Mouse (Mus musculus) adrenal gland, adult 8-10 months (tissue): ENCODE data around the gene Klhl9. TPM values are rescaled to one million over a fixed set of nuclear protein-coding genes. Genes with fewer than 3 reads are reported as not detected.
"Not testable (repeated sequence)": the region's sequence is repeated elsewhere in the genome, so short reads cannot be mapped to it uniquely, and the experiment has no call there.

ENCODE experiments used
- DNase-seq: peaks from one replicate; pipeline ENCODE4 v3.0.0; 2022
- total RNA-seq, 4 experiments: library from RNA; stranded (reverse); gene quantifications; 2 replicates each; pipeline ENCODE4 v1.2.4; 2022

Klhl9 gene
- total RNA-seq: 100 to 1,000 TPM in 1 of 4 experiments, 10 to 100 TPM in 3; 76.7 to 100 (median 91.0) TPM

GRCm38 (mm10) chr4:88721791-88722721, at the start of gene Klhl9, which contains the start of gene Gm26566:
Gene Klhl9, minus strand, starts transcription at chr4:88722465.
Gene Gm26566, plus strand, starts transcription at chr4:88721805.
- peak; percentile 87 for DNase-seq

- DNase-seq: peak; percentile 68
These were observed 41.2 kb upstream of the Klhl9 start for GRCm38 (mm10) chr4:88763384-88764018.

- not testable (repeated sequence) for DNase-seq
These were observed 40.1 kb upstream of the Klhl9 start for GRCm38 (mm10) chr4:88762341-88762740.

- peak; percentile 69 for DNase-seq
These were observed 39.5 kb upstream of the Klhl9 start for GRCm38 (mm10) chr4:88761776-88762175.

DNA sequence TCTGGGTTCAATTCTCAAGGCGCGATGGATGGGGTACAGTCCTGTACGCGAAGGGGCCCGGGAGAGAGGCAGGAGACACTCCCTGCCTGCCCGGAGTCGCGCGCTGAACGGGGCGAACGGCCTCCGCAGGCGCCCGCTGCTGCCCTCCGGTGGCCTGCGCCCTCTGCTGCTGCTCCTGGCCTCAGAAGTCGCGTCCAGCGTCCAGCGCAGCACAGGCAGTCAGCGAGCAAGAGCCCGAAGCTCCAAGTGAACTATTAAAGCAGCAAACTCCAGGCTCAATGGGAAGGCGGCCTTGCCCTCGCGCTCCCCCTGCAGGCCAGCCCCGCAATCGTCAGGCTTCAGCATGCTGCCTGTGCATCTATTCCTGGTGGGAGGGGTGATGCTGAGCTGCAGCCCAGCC, 38.2 kb upstream of the Klhl9 start:
- peak; percentile 78 for DNase-seq

DNA sequence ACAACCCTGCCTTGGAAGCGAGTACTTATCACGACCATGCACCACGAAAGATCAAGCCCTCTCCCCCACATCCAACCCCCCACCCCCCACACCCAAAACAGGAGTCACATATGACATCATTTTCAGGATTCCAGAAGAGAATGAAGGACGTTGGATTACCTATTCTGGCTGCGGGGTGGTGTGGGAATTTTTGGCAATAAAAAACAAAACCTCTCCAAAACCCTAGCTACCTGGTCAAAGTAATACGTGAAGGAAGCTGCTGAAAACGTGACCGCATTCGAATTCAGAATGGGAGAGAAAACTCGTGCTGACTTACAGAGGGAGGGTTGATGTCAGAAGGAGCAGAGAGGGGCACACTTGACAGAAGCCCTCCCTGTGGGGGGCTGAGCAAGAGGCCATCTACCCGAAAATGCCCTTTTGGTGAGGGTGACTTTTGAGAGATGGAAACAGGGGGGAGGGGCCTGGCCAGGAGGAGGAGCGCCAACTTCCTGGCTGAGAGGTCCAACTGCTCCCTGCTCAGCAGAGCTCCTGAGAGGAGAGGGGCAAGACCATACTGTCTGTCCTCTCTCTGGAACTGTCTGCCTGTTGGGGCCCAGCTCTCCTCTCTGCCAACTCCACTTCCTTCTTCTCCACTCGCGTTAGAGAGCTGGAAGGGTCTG, 37.5 kb upstream of the Klhl9 start, which contains the start of gene Gm13283:
Gene Gm13283 (plus strand): TSS at position 510 of the 659 bp plus-strand sequence.
- not testable (repeated sequence) for DNase-seq

DNA sequence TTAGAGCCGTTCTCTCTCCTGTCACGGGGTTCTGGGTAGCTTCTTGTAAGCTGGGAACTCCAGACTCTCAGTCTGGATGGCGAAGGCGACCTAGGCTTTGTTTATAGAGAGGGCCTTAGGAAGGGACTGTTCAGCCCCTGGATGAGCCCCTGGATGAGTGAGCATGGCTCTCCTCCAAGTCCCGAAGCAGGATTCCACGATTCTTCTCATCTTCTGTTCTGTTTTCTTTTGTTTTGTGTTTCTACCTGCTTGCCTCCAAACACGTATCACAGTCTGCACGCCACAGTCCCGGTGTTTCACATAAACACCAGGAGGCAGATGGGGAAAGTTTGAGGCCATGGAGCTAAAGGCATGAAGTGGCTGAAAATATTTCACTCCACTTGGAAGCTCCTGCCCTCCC, 36.5 kb upstream of the Klhl9 start:
- not testable (repeated sequence) for DNase-seq

DNA sequence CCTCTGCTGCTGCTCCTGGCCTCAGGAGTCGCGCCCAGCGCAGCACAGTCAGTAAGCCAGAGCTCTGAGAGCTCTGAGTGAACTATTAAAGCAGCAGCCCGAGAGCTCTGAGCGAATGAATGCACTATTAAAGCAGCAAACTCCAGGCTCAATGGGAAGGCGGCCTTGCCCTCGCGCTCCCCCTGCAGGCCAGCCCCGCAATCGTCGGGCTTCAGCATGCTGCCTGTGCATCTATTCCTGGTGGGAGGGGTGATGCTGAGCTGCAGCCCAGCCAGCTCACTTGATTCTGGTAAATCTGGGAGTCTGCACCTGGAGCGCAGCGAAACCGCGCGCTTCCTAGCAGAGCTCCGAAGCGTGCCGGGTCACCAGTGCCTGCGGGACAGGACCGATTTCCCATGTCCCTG, 35.4 kb upstream of the Klhl9 start:
- peak; percentile 89 for DNase-seq

- DNase-seq: not testable (repeated sequence)
These were observed 34.6 kb upstream of the Klhl9 start for GRCm38 (mm10) chr4:88756581-88757513.

GRCm38 (mm10) chr4:88754818-88755340, 32.6 kb upstream of the Klhl9 start, which contains the start of gene Gm13271:
Gene Gm13271, plus strand, starts transcription at chr4:88754868.
- peak; percentile 75 for DNase-seq

- DNase-seq: no peak
These were observed 27.7 kb upstream of the Klhl9 start for GRCm38 (mm10) chr4:88749926-88750325.

DNA sequence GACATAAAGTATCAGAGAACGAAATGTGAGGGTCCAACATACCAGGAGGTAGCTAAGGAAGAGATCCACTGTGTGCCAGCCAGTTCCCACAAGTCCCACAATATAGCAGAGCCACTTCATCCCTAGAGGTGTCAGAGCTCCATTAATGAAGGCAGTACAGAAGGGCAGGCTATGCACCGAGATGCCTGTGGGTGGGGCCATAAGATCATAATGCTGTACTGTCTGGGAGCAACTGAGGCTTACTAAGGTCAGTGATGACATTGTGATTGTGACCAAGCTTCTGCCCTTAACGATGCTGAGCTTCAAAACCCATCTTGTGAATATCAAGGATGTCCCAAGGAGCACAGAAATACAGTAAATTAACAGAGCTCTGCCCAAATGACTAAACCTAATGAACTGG, 21.9 kb upstream of the Klhl9 start:
- no peak for DNase-seq

GRCm38 (mm10) chr4:88742771-88743371, 20.6 kb upstream of the Klhl9 start:
- DNase-seq: no peak

- DNase-seq: no peak
These were observed 19.2 kb upstream of the Klhl9 start for GRCm38 (mm10) chr4:88741426-88741825.

DNA sequence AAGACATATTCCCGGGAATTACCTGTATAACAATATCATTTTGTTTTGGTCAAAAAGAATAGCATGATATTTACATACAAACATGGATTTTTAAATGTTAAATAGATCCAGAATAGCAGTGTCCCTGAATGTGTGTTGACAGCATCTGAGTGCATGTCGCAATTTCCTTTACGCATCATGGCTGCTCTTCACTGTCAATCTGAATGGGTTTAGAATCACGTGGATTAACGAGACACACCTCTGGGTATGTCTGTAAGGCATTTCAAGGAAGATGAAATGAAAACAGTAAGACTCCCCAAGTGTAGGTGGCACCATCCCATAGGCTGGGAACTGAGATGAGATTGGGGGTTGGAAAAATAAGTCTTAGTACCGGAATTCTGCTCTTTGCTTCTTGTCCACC, 16.8 kb upstream of the Klhl9 start:
- DNase-seq: no peak

GRCm38 (mm10) chr4:88738480-88738879, 16.2 kb upstream of the Klhl9 start:
- peak; percentile 38 for DNase-seq

DNA sequence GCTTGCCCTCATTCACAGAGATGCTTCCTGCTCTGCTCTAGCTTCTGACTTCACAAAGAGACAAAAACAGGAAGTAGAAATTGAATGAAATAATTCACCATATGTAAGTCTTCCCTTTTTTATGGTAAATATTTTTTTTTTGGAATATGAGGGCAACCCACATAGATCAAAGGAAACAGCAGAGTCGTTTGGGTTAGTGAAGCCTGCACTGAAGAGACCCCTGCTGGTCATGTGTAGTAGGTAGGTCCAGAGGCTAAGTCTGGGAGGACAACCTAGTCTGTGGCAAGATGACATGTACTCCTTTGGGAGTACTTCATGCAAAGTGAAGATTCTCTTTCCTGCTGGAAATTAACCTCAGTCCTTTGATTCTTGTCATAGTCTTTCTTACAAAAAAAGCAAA, 5.1 kb upstream of the Klhl9 start:
- DNase-seq: no peak

DNA sequence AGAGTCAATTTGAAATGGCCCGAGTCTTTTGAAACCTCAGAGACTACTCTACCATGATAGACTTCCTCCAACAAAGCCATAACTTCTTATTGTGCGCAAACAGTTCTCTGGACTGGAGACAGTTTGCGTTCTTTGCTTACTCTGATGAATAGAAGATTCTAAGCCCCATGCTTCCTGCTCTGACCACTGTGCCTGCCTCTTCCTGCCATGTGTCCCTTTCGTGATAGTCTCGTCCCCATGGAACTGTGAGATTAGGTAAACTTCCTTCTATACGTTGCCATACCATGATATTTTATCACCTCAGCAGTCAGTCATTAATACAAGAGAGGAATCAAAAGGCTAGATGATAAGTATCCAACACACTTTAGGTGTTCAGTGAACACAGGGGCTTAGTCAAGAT, 4.5 kb upstream of the Klhl9 start:
- no peak for DNase-seq

- no peak for DNase-seq
These were observed 1.3 kb upstream of the Klhl9 start for GRCm38 (mm10) chr4:88723497-88724090.

DNA sequence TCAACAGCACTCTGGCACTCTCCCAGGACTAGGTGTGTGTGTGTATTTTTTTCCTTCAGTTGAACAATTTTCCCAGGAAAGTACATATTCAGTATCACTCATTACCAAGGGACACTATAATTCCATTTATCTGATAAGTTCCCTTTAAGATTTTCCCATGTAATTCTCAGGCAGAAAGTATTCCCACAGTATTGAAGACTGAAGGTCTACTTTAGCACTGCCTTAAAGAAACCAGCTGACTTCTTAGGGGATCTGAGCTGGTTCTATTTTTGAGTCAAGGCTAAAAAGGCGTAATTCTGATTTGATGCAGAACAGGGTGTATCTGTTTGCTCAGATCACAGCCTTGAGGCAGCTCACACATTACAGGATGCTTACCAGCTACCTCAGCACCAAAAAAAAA, 3.5 kb downstream of the Klhl9 start:
- DNase-seq: no peak

DNA sequence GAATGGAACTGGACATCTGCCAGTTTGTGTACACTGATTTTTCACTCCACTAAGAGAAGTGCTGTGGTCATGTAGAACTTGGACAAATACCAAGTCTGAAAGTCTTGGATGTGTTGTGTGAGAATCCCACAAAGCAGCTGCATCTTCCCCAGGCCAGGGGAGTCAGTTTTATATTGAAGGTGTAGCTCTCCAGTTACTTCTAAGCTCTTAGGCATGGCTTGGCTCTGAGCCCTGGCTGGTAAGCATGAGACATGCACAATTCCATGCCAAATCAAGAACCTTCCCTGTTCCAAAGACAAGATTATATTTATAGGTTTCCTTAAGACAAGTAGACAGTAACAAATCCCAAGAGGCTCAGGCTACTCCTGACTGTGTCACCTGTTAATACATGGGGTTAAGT, 7.2 kb downstream of the Klhl9 start:
- DNase-seq: no peak
